Mouse (Mus musculus): ENCODE measurements around the gene Kcnj16.

DNA sequence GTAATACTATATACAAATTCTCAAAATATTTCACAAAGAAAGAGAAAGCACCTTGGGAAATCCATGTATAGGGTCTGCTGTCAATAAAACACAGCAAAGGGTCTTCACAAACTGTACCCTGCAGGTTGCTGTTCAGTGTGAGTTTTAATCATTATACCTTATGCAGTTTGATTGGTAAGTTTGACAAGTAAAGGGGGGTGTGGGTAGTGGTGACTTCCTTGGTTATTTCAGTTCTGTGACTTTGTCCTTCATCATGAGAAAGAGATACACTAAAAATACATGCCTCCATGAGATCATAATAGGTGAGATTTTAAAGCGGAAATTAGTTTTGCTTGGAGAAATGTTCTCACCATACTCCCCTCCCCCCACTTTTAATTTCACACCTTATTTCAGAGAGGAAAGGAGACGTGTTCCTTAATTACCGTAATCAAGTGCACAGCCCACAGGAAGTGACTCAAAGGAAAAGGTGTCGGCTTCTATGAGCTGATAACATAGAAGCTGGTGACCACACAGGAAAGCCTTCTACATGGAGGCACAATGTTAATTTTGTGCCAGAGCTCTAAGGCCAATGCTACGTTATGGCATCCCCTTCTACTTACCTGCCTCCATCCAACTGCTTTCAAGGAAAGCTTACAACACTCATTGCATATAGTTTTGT lies 48.9 kb upstream of the Kcnj16 start:
- TF ChIP-seq TAL1 (IDR thresholded peaks at IDR 0.05; ENCODE audit: low read length): no peak
- no peak for TF ChIP-seq GATA1 (IDR thresholded peaks at IDR 0.05; ENCODE audit: low read length)

Data from erythroblast, embryonic 14.5 days (primary cell).